Mouse (Mus musculus): Measurements from ENCODE around the gene Plekhg3.

DNA sequence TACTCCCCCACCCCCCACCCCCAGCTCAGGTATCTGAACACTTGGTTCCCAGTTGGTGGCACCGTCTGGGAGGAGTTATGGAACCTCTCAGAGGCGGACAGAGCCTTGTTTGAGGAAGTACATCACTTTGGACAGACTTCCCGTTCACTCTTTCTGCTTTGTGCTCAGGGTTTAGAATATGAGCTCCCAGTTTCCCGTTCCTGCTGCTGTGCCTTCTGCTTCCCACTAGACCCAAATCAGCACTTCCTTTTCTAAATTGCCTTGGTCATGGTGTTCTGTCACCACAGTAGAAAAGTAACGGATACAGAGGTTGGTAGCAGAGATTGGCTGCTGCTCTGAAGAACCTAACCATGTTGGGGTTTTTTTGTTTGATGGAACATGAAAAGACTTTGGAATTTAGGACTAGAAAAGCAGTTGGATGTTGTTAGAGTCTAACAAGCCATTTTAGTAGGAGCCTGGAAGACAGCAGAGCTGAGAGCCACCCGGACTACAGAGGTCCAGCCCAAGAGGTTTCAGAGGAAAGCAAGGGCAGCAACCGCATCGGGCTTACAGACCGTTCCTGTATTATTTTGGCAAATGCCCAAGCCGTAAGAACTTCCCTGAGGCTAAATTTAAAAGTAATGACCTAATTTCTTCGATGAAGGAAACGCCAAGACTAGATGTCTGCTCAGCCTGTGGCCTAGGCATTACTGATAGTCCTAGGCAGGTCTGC is 84.3 kb downstream of the Plekhg3 start:
- TF ChIP-seq CTCF (IDR thresholded peaks at IDR 0.05; ENCODE audit: low read depth, low read length) (no peak), POLR2A (IDR thresholded peaks at IDR 0.05; ENCODE audit: extremely low read depth, insufficient read depth, low read length) (no peak)

Data from liver, adult 2 months (tissue).